Mouse (Mus musculus) kidney, postnatal 0 days (tissue): ENCODE data around the gene Poc1a. TPM values are rescaled to one million over a fixed set of nuclear protein-coding genes. Genes with fewer than 3 reads are reported as not detected.

ENCODE experiments used
- ATAC-seq: fragments of 200-750 bp; cut with Nextera tagmentation; replicated peaks from 2 replicates; pipeline ENCODE4 v1.8.0; 2017; ENCODE audit warnings: low read depth, moderate number of reproducible peaks, moderate TSS enrichment, moderate library complexity; ENCODE audit not compliant: low FRiP score
- DNase-seq: peaks from one replicate; pipeline ENCODE4 v3.0.0-alpha.2; 2016; ENCODE audit warnings: low spot score
- H3K27ac ChIP-seq: fragments of 300-500 bp; sonication (generic); 2 replicates; pipeline ENCODE4 v1.5.1; 2014; ENCODE audit warnings: mild to moderate bottlenecking
- H3K27me3 ChIP-seq: fragments of 300-500 bp; sonication (generic); 2 replicates; pipeline ENCODE4 v1.6.1; 2014; ENCODE audit warnings: low read length, mixed read lengths; ENCODE audit not compliant: insufficient read depth
- H3K36me3 ChIP-seq: fragments of 300-500 bp; sonication (generic); 2 replicates; pipeline ENCODE4 v1.6.1; 2014; ENCODE audit warnings: low read length, mixed read lengths; ENCODE audit not compliant: insufficient read depth
- H3K4me1 ChIP-seq: fragments of 300-500 bp; sonication (generic); replicated peaks from 2 replicates; pipeline ENCODE4 v1.6.1; 2014; ENCODE audit warnings: antibody characterized with exemption, low read length, mixed read lengths; ENCODE audit not compliant: insufficient read depth
- H3K4me2 ChIP-seq: fragments of 300-500 bp; sonication (generic); 2 replicates; pipeline ENCODE4 v1.6.1; 2014; ENCODE audit warnings: mild to moderate bottlenecking, low read length, moderate library complexity, mixed read lengths
- H3K4me3 ChIP-seq: fragments of 300-500 bp; sonication (generic); replicated peaks from 2 replicates; pipeline ENCODE4 v1.5.1; 2014; ENCODE audit warnings: low read depth, low read length
- H3K9ac ChIP-seq: fragments of 300-500 bp; sonication (generic); 2 replicates; pipeline ENCODE4 v1.6.1; 2014; ENCODE audit warnings: low read depth, low read length
- H3K9me3 ChIP-seq: fragments of 300-500 bp; sonication (generic); replicated peaks from 2 replicates; pipeline ENCODE4 v1.6.1; 2016; ENCODE audit warnings: low read length, inconsistent platforms, mixed read lengths
- CTCF ChIP-seq: IDR thresholded peaks from 2 replicates; pipeline ENCODE4 v1.5.1; 2016; ENCODE audit warnings: antibody characterized with exemption, low read depth, mild to moderate bottlenecking, moderate library complexity
- WGBS: fragments of 180-500 bp; shearing (Covaris S2); extraction: QIAGEN DNeasy Blood & Tissue Kit; methylation state at CpG from one replicate; pipeline ENCODE4 v1.1.7; 2014; 5-methylcytosine and 5-hydroxymethylcytosine counted together
- polyA plus RNA-seq: library from polyadenylated mRNA; unstranded; fragments of >200 nt; fragmentation: Nextera tagmentation; extraction: Ambion mirVana; gene quantifications from 2 replicates; pipeline ENCODE4 v1.2.1, GENCODE M21; 2015

Gene Poc1a
- polyA plus RNA-seq, 1 experiment from 2014 or later: 13.1 TPM

DNA sequence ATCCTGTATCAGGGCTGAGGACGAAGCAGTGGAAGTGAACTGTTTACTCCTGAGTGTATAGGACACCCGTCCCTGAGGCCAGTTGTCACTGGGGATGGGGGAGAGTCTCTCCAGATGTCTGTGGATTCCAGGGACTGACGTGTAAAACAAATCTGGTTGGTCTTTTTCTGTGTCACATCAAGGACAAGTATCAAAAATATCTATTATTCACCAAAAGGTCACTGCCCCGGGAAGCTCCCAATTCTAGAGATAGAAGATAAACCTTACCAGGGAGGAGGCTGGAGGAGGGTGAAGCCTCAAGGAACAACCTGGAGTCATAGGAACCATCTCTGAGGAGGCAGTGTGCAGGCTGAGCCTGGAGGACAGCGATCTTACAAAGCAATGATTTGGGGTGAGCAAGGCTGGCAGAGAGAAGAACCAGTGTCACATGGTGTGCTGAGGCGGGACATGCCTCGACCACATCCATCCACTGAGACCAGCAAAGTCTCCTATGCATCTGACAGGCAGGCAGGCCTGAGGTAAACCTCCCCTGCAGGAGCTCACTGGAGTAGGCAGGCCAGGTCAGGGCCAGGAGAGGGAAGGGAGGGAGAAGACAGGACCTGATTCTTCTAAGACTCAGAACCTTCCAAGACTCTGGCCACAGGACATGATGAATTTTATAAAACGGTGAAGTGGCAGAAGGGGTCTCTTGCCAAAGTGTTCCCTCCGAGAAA lies 11.6 kb upstream of the Poc1a start:
- Histone ChIP-seq H3K9me3 (no peaks in the 10 kb centered on the region), H3K27me3 (no peaks in the 10 kb centered on the region), H3K4me1 (no peaks in the 10 kb centered on the region), H3K4me3 (no peak overlapping the region), H3K4me2 (no peak overlapping the region), H3K27ac (no peak overlapping the region), H3K36me3 (no peaks in the 10 kb centered on the region), H3K9ac (no peak overlapping the region)
- no peak for TF ChIP-seq CTCF
- no peak for ATAC-seq
- 62% methylated on average over 9 of the region's 9 CpGs for WGBS
- no peak for DNase-seq

DNA sequence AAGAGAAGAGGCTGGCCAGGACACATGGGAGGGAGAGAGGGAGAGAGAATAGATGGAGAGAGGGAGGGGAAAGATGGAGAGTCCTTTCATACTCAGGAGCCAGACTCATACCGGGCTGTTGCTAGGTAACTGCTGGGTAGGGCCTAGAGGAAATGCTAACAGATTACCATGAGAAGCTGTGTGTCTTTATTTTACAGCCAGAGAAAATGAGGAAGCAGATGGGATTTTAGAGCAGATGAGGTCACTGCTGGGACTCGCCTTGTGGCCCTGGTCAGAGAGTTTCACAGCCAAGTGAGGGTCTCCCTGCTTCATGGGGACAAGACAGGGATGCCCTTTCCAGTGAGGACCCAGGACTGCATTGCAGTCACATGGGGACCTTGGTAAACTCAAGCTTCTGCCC lies 11.0 kb upstream of the Poc1a start:
- TF ChIP-seq CTCF: no peak
- 55% methylated on average over 2 of the region's 2 CpGs for WGBS
- Histone ChIP-seq H3K4me3 (no peak overlapping the region), H3K27ac (no peak overlapping the region), H3K36me3 (no peaks in the 10 kb centered on the region), H3K4me2 (no peak overlapping the region), H3K4me1 (no peaks in the 10 kb centered on the region), H3K9ac (no peak overlapping the region), H3K9me3 (no peaks in the 10 kb centered on the region), H3K27me3 (no peaks in the 10 kb centered on the region)
- no peak for DNase-seq
- ATAC-seq: no peak

DNA sequence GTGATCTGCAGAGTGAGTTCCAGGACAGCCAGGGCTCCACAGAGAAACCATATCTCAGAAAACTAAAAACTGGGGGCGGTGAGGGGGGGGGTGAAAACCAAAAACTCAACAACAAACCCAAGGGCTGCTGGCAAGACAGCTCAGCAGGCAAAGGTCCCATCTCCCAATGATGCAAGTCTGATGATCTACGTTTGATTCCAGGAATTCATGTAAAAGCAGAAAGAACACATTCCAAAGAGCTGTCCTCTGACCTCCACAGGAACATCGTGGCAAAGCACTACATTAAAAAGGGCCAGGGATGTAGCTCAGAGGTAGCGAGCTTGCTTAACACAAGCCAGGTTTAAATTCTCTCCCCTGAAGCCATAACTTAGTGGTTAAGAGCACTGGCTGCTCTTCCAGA lies 10.2 kb upstream of the Poc1a start:
- ATAC-seq: no peak
- Histone ChIP-seq H3K36me3 (no peaks in the 10 kb centered on the region), H3K4me3 (no peak overlapping the region), H3K9ac (no peak overlapping the region), H3K4me2 (no peak overlapping the region), H3K4me1 (no peaks in the 10 kb centered on the region), H3K27me3 (no peaks in the 10 kb centered on the region), H3K27ac (0 out of 2 replicates have a peak overlapping the region, but pooled peaks have one; percentile 13), H3K9me3 (no peaks in the 10 kb centered on the region)
- WGBS: 62% methylated on average over 4 of the region's 4 CpGs
- TF ChIP-seq CTCF: no peak
- no peak for DNase-seq

DNA sequence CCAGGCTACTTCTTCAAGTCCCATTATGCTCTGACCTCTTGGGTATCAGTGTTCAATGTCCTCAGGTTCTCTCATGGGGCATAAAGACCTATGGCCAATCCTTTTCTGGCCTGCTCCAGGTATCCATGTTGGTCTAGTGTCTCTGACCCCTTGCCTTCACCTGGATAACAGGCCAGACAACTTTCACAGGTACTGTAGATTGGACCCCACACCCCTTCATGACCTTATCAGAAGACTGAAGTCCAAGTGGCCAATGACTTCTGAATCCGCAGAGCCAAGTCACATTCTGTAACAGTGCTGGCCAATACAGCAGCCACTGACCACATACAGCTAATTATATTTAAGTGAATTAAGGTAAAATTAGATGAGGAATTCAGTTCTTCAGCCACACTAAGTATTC lies 8.6 kb upstream of the Poc1a start:
- Histone ChIP-seq H3K9ac (no peak overlapping the region), H3K36me3 (no peaks in the 10 kb centered on the region), H3K4me1 (no peaks in the 10 kb centered on the region), H3K4me3 (no peak overlapping the region), H3K4me2 (no peak overlapping the region), H3K27me3 (no peaks in the 10 kb centered on the region), H3K9me3 (no peaks in the 10 kb centered on the region), H3K27ac (no peak overlapping the region)
- no peak for TF ChIP-seq CTCF
- ATAC-seq (no peak), DNase-seq (no peak)
- WGBS: 92% methylated on average over 1 of the region's 1 CpGs

DNA sequence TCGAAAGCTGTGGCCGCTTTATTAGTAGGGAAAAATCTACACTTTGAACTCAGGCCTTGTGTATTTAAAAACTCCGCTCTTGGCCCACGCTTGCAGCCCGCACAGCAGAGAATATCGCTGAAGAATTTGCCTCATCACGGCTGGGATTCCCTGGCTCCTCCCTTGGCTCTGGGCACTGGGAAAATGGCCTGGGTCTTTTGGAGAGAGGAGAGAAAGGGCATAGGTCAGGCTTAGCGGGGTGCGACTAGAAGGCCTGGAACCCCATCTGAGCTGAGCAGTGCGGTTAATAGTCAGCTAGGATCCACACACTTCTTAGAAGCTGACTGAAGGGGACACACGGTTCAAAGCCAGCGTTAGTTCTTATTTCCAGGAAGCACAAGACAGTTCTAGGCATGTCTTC lies 7.6 kb upstream of the Poc1a start:
- no peak for ATAC-seq
- 75% methylated on average over 12 of the region's 12 CpGs for WGBS
- Histone ChIP-seq H3K27me3 (no peaks in the 10 kb centered on the region), H3K9me3 (no peaks in the 10 kb centered on the region), H3K9ac (no peak overlapping the region), H3K27ac (no peak overlapping the region), H3K4me1 (no peaks in the 10 kb centered on the region), H3K4me2 (no peak overlapping the region), H3K36me3 (no peaks in the 10 kb centered on the region), H3K4me3 (no peak overlapping the region)
- DNase-seq: no peak
- TF ChIP-seq CTCF: no peak

DNA sequence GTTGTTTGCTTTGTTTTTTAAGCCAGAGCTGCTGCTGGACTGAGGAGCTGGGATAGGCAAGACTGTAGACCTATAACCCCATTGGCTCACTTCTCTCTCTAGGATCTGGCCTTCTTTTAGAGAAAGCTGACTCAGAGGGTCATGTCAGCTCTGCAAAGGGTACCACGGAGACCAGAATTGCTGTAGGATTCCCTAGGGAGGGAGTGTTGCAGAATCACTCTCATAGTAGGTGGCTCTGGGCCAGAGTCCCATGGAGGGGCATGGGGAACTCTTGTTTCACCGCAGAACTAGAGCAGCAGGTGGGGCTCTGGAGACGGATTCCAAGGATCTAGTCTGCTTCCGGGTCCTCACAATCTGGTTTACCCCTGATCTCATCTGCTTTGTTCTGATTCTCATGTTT lies 7.1 kb upstream of the Poc1a start:
- no peaks in the 10 kb centered on the region for H3K27me3 ChIP-seq
- no peaks in the 10 kb centered on the region for H3K9me3 ChIP-seq
- no peak overlapping the region for H3K9ac ChIP-seq
- no peaks in the 10 kb centered on the region for H3K36me3 ChIP-seq
- no peak overlapping the region for H3K4me3 ChIP-seq
- H3K27ac ChIP-seq: no peak overlapping the region
- TF ChIP-seq CTCF: no peak
- DNase-seq (no peak), ATAC-seq (no peak)
- H3K4me2 ChIP-seq: no peak overlapping the region
- H3K4me1 ChIP-seq: no peaks in the 10 kb centered on the region
- WGBS: 61% methylated on average over 4 of the region's 4 CpGs
